Mouse (Mus musculus) kidney, adult 2 months (tissue): ENCODE measurements at regions not wholly inside any gene's neighbourhood (a gene's known extent, or its start where the extent isn't known, plus 50 kb on each side); places are given as distances from the start of the nearest gene placed in this dataset.

Source experiments
- DNase-seq: peaks from one replicate; pipeline ENCODE4 v3.0.0; 2021
- H3K27ac ChIP-seq: fragments of 200-500 bp; 2 replicates; pipeline ENCODE4 v1.5.1; 2012; ENCODE audit warnings: low read depth, low read length, control low read depth, inconsistent platforms; ENCODE audit not compliant: insufficient read depth
- H3K27me3 ChIP-seq: fragments of 200-500 bp; replicated peaks from 2 replicates; pipeline ENCODE4 v1.6.1; 2012; ENCODE audit warnings: mild to moderate bottlenecking, moderate library complexity, low read length, inconsistent platforms; ENCODE audit not compliant: control insufficient read depth, insufficient read depth
- H3K36me3 ChIP-seq: fragments of 200-500 bp; 2 replicates; pipeline ENCODE4 v1.6.1; 2012; ENCODE audit warnings: mild to moderate bottlenecking, moderate library complexity, low read length, inconsistent platforms; ENCODE audit not compliant: control insufficient read depth, insufficient read depth
- H3K4me1 ChIP-seq: fragments of 200-500 bp; 2 replicates; pipeline ENCODE4 v1.6.1; 2011; ENCODE audit warnings: low read length; ENCODE audit not compliant: control insufficient read depth, insufficient read depth
- H3K4me3 ChIP-seq: fragments of 200-500 bp; 2 replicates; pipeline ENCODE4 v1.5.1; 2011; ENCODE audit warnings: mild to moderate bottlenecking, low read depth, low read length, control low read depth; ENCODE audit not compliant: insufficient read depth
- CTCF ChIP-seq: fragments of 200-500 bp; conservative IDR thresholded peaks from 2 replicates; pipeline ENCODE4 v1.5.1; 2011; ENCODE audit warnings: low read depth, mild to moderate bottlenecking, control low read depth, low read length, moderate library complexity, mixed read lengths; ENCODE audit not compliant: insufficient read depth, insufficient read length
- POLR2A ChIP-seq: fragments of 200-500 bp; IDR thresholded peaks from one replicate; pipeline ENCODE4 v1.6.1; 2011; ENCODE audit warnings: low read depth, low read length, control low read depth
- WGBS: fragments of 180-500 bp; shearing (Covaris S2); methylation state at CpG from one replicate; pipeline ENCODE4 v1.1.7; 2018; 5-methylcytosine and 5-hydroxymethylcytosine counted together

DNA sequence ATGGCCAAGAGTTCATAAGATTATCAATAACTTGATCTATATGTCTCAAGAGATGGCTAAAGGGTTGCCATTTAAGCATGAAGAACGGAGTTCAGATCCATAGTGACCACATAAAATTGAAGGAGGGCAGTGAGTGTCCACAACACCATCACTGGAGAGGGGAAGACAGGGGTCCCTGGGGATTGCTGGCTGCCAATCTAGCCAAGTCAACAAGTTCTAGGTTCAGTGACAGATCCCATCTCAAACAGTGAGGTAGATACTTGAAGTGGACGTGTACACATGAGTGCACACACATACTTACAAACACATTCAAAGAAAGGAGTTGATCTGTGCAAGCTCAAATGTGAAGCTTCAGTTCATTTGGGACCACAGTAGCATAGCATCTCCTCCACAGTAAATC lies 471.8 kb upstream of the Atp11b start:
- 58% methylated on average over 2 of the region's 2 CpGs for WGBS

GRCm38 (mm10) chr3:35294771-35295170 lies 459.1 kb upstream of the Atp11b start:
- no peaks in the 10 kb centered on the region for H3K4me1 ChIP-seq
- 81% methylated on average over 1 of the region's 1 CpGs for WGBS
- TF ChIP-seq POLR2A: no peak
- no peak for TF ChIP-seq CTCF
- H3K27me3 ChIP-seq: no peaks in the 10 kb centered on the region
- H3K36me3 ChIP-seq: no peaks in the 10 kb centered on the region
- DNase-seq: no peak
- H3K4me3 ChIP-seq: no peak overlapping the region
- H3K27ac ChIP-seq: no peak overlapping the region

More for the DNA sequence above, 471.8 kb upstream of the Atp11b start:
- DNase-seq: no peak
- no peak overlapping the region for H3K27ac ChIP-seq
- H3K36me3 ChIP-seq: no peaks in the 10 kb centered on the region
- H3K4me1 ChIP-seq: no peaks in the 10 kb centered on the region
- no peaks in the 10 kb centered on the region for H3K27me3 ChIP-seq
- no peak for TF ChIP-seq POLR2A
- TF ChIP-seq CTCF: no peak
- no peak overlapping the region for H3K4me3 ChIP-seq

DNA sequence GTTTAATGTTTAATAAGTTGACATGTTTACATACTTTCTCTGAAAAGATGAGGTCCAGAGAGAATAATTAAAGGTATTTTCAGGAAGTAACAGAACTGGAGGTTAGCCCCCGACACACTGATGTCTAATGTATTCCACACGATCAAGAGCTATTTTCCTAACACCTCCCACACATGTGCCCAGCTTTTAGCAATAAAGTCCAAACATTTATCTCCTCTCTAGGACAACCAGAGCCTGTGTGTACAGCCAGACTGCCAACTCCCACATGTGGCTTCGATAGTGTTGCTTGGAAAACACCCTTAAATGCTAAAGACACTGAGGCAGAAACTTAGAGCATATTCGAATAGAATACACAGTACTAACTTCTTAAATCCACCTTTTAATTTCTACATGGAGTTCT lies 458.2 kb upstream of the Atp11b start:
- H3K4me3 ChIP-seq: no peak overlapping the region
- no peaks in the 10 kb centered on the region for H3K27me3 ChIP-seq
- no peak for DNase-seq
- 26% methylated on average over 4 of the region's 4 CpGs for WGBS
- no peaks in the 10 kb centered on the region for H3K4me1 ChIP-seq
- TF ChIP-seq POLR2A: no peak
- TF ChIP-seq CTCF: no peak
- no peaks in the 10 kb centered on the region for H3K36me3 ChIP-seq
- no peak overlapping the region for H3K27ac ChIP-seq

DNA sequence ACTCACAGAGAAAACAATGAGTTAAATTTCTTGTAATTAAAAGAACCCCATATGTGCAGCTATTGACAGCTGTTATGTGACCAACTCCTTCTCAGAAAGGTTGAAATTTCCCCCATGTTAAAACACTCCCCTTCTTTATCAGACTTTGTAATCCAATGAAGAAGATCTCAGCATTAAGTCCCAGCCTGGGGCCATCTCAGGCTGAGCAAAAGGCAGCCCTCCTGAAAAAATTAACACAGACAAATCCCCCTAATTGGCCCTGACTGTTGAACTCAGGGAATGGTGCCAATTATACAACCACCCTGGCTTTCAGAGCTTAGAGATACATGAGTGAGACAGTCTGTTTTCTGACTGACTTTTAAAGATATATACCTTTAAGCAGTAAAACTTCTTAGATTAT lies 454.9 kb upstream of the Atp11b start:
- H3K4me1 ChIP-seq: no peaks in the 10 kb centered on the region
- no peak overlapping the region for H3K4me3 ChIP-seq
- H3K27ac ChIP-seq: no peak overlapping the region
- H3K27me3 ChIP-seq: no peaks in the 10 kb centered on the region
- DNase-seq: no peak
- no peaks in the 10 kb centered on the region for H3K36me3 ChIP-seq
- TF ChIP-seq POLR2A (no peak), CTCF (no peak)

- DNase-seq: no peak
- H3K27ac ChIP-seq: no peak overlapping the region
- H3K36me3 ChIP-seq: no peaks in the 10 kb centered on the region
- WGBS: 93% methylated on average over 4 of the region's 4 CpGs
- H3K4me3 ChIP-seq: no peak overlapping the region
- H3K4me1 ChIP-seq: no peaks in the 10 kb centered on the region
- H3K27me3 ChIP-seq: no peaks in the 10 kb centered on the region; the same call in 1 of the 2 replicates
- TF ChIP-seq CTCF: no peak
- TF ChIP-seq POLR2A: no peak
Measured at GRCm38 (mm10) chr3:35306013-35306412, 447.9 kb upstream of the Atp11b start.

DNA sequence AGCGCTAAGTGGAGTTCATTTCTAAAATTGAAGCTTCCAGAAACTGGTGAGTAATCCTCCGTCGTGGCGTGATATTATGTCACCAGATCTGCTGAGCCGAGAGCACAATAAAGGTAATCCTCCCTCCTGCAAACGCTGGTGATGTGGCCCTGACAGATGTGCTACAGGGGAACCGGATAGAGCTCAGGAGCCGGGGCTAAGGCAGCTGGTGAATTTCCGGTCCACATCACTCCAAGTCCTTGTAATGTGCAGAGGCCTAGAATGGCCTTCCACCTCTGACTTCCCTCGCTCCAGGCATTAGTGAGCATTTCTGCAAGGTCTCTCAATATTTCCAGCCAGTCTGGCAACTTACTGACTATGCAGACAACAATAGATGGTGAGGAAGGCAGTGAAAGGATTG lies 439.7 kb upstream of the Atp11b start:
- WGBS: 76% methylated on average over 10 of the region's 10 CpGs
- H3K4me1 ChIP-seq: no peaks in the 10 kb centered on the region
- H3K27ac ChIP-seq: no peak overlapping the region
- TF ChIP-seq POLR2A: no peak
- TF ChIP-seq CTCF: no peak
- DNase-seq: no peak
- no peaks in the 10 kb centered on the region for H3K27me3 ChIP-seq
- H3K36me3 ChIP-seq: no peaks in the 10 kb centered on the region
- no peak overlapping the region for H3K4me3 ChIP-seq

GRCm38 (mm10) chr3:35315162-35315561 lies 438.7 kb upstream of the Atp11b start:
- H3K4me3 ChIP-seq: no peak overlapping the region
- H3K27me3 ChIP-seq: no peaks in the 10 kb centered on the region
- H3K27ac ChIP-seq: no peak overlapping the region
- TF ChIP-seq POLR2A (no peak), CTCF (no peak)
- H3K36me3 ChIP-seq: no peaks in the 10 kb centered on the region
- 92% methylated on average over 6 of the region's 6 CpGs for WGBS
- no peaks in the 10 kb centered on the region for H3K4me1 ChIP-seq
- no peak for DNase-seq

GRCm38 (mm10) chr3:35318348-35318747 lies 435.6 kb upstream of the Atp11b start:
- 15% methylated on average over 13 of the region's 13 CpGs for WGBS
- no peak overlapping the region for H3K27ac ChIP-seq
- no peak for TF ChIP-seq POLR2A
- no peak for TF ChIP-seq CTCF
- no peaks in the 10 kb centered on the region for H3K36me3 ChIP-seq
- H3K27me3 ChIP-seq: no peaks in the 10 kb centered on the region
- no peak for DNase-seq
- no peak overlapping the region for H3K4me3 ChIP-seq
- no peaks in the 10 kb centered on the region for H3K4me1 ChIP-seq
